17 mouse cellular contexts compared by ENCODE assay signal in genomic region chr13:97832448-97832847, GRCm38 (mm10).
"Had no signal": no experiment of that assay in that cellular context is flagged by ENCODE, and none has a peak within 500 bp of the region (broad histone marks: within the 10 kb centered on the region; RNA-seq: fewer than 3 reads in every experiment).

No protein-coding gene starts in this region.

- H3K27ac ChIP-seq: lung, embryonic 15.5 days; macrophage; midbrain, embryonic 13.5 days; midbrain, embryonic 15.5 days; neural tube, embryonic 12.5 days; stomach, embryonic 15.5 days; stomach, postnatal 0 days had no signal

- H3K36me3 ChIP-seq: lung, embryonic 15.5 days; midbrain, embryonic 13.5 days; midbrain, embryonic 15.5 days; neural tube, embryonic 12.5 days; stomach, embryonic 15.5 days had no signal

- H3K4me1 ChIP-seq: megakaryocyte, embryonic 14.5 days; midbrain, embryonic 13.5 days; midbrain, embryonic 15.5 days; neural tube, embryonic 12.5 days; stomach, embryonic 15.5 days had no signal

- H3K27me3 ChIP-seq: midbrain, embryonic 13.5 days; midbrain, embryonic 15.5 days; neural tube, embryonic 12.5 days; stomach, embryonic 15.5 days had no signal

- ATAC-seq: liver, postnatal 0 days; lung, postnatal 0 days; midbrain, embryonic 13.5 days; midbrain, embryonic 15.5 days had no signal

- H3K4me3 ChIP-seq: lung, embryonic 15.5 days; megakaryocyte, embryonic 14.5 days; midbrain, embryonic 13.5 days; midbrain, embryonic 15.5 days; neural tube, embryonic 12.5 days; stomach, embryonic 15.5 days had no signal

- H3K9ac ChIP-seq: liver, postnatal 0 days; lung, embryonic 15.5 days; midbrain, embryonic 13.5 days; midbrain, embryonic 15.5 days; neural tube, embryonic 12.5 days; stomach, embryonic 15.5 days had no signal

- H3K9me3 ChIP-seq: lung, embryonic 15.5 days; megakaryocyte, embryonic 14.5 days; midbrain, embryonic 13.5 days; midbrain, embryonic 15.5 days; neural tube, embryonic 12.5 days; stomach, embryonic 15.5 days had no signal

- DNase-seq: liver, postnatal 0 days; lung, adult 2 months; lung, postnatal 14 days; lung, postnatal 36 days; right cerebral cortex, postnatal 14 days; thymus, adult 2 months; thymus, postnatal 36 days had no signal

- H3K4me2 ChIP-seq: lung, embryonic 15.5 days; midbrain, embryonic 11.5 days; midbrain, embryonic 13.5 days; midbrain, embryonic 15.5 days; neural tube, embryonic 12.5 days; stomach, embryonic 15.5 days had no signal
